Mouse (Mus musculus): ENCODE results near the gene Ftsj3. TPM values are rescaled to one million over a fixed set of nuclear protein-coding genes. Genes with fewer than 3 reads are reported as not detected.

Ftsj3 gene
- polyA plus RNA-seq, 1 experiment, result 14.4 TPM

DNA sequence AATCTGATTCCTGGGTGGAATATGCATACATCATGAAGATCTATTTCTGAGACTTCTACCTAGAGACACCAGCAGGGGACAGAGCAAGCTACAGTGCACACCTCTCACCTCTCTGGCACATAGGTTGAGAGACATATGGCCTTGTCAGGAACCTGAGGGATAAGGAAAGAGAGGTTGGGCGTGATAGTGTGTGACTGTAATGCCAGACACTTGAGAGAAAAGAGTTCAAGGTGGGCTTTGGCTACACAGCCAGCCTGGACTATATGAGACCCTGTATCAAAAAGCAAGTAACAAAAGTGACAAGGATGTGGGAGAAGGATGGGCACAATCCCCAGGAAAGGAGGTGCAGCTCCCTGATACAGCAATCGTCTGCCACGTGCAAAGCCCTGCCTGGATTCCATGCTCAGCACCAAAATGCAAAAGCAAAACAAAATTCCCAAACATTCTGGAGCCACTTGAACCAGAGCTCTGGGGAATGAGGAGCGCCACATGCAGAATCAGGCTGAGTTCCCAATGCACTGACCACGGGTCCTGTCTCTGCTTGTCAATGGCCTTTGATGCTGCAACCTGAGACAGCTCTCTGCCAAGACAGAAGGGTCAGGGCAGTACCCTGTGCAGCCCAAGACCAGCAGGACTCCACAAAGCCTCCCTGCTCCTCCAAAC is 15.4 kb upstream of the Ftsj3 start:
- Histone ChIP-seq H3K27ac (ENCODE audit: insufficient read depth, low read length) (no peak overlapping the region), H3K4me3 (ENCODE audit: extremely low read depth, insufficient read depth, insufficient read length) (peak overlapping the region; percentile 66; the same call in 1 of the 2 replicates), H3K27me3 (ENCODE audit: control insufficient read depth, insufficient read depth, low read length) (no peaks in the 10 kb centered on the region), H3K4me1 (ENCODE audit: control insufficient read depth, insufficient read depth, insufficient read length) (peaks cover 20% of the 10 kb centered on the region; the same call in 1 of the 2 replicates), H3K36me3 (ENCODE audit: control insufficient read depth, insufficient read depth, low read length) (peaks cover 11% of the 10 kb centered on the region)
- WGBS, result 34% methylated on average over 5 of the region's 5 CpGs
- no peak for TF ChIP-seq POLR2A (IDR thresholded peaks at IDR 0.05; ENCODE audit: low read depth, low read length)
- TF ChIP-seq CTCF (IDR thresholded peaks at IDR 0.05; ENCODE audit: extremely low read depth, insufficient read depth, insufficient read length, insufficient replicate concordance), result no peak
- DNase-seq (ENCODE audit: low read depth in 1 of 2, low spot score in 2 of 2), result no peak

DNA sequence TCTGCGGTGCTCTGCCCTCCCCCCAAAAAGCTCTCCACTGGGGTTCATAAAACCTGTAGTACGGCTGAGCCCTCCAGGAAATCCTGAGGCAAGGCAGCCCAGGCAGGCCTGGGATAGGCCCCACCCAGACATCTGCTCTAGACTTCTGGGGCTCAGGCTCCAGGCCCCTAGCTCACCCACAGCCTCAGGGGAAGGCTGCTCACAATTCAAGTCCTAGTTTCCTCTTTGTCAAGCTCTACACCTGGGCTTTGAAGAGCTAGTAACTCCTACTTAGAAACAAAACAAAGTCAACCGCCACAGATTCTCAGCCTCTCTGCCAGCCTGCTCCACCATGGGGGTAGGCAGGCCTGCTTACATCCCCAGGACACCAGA is 13.2 kb upstream of the Ftsj3 start:
- H3K27ac ChIP-seq (ENCODE audit: insufficient read depth, low read length), result 0 out of 2 replicates have a peak overlapping the region, but pooled peaks have one; percentile 37

DNA sequence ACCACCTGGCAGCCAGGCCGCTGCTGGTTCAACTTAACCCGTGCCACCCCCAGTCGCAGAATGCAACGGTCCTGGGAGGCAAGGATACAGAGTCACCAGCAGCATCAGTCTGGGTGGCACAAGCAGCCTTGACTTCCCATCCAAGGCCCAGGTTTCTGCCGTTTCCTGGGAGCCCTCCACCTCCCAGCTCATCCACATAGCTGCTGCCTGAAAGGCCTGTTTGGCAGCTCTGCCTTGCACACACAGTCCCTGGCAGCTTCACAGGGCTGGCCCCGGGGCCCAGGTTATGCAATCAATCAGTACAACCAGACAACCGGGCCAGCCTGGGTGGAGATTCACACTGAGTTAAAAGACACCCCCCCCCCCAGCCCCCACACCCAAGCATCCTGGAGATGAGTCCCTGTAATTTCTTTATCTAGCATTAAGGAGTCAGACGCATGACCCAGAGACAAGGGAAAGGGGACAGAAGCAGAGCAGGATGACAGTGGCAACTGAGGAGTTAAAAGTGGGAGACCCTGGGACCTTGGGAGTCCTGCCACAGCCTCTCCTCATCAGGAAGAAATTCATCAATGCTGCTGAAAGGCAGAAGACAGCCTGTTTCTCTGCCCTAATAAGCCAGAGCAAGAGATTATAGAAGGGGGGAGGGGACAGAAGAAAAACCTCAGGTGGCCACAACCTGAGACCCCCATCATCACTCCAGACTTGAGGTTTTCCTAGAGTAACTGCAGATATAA is 12.6 kb upstream of the Ftsj3 start:
- 0 out of 2 replicates have a peak overlapping the region, but pooled peaks have one; percentile 37 for H3K27ac ChIP-seq (ENCODE audit: insufficient read depth, low read length)
- 62% methylated on average over 8 of the region's 8 CpGs for WGBS

More for the DNA sequence above, 13.2 kb upstream of the Ftsj3 start:
- H3K36me3 ChIP-seq (ENCODE audit: control insufficient read depth, insufficient read depth, low read length), result peaks cover 32% of the 10 kb centered on the region
- WGBS, result 22% methylated on average over 3 of the region's 3 CpGs
- TF ChIP-seq POLR2A (IDR thresholded peaks at IDR 0.05; ENCODE audit: low read depth, low read length) (no peak), CTCF (IDR thresholded peaks at IDR 0.05; ENCODE audit: extremely low read depth, insufficient read depth, insufficient read length, insufficient replicate concordance) (no peak)
- peaks cover 19% of the 10 kb centered on the region; the same call in 1 of the 2 replicates for H3K4me1 ChIP-seq (ENCODE audit: control insufficient read depth, insufficient read depth, insufficient read length)
- H3K27me3 ChIP-seq (ENCODE audit: control insufficient read depth, insufficient read depth, low read length), result no peaks in the 10 kb centered on the region
- no peak overlapping the region for H3K4me3 ChIP-seq (ENCODE audit: extremely low read depth, insufficient read depth, insufficient read length)
- no peak for DNase-seq (ENCODE audit: low read depth in 1 of 2, low spot score in 2 of 2)

DNA sequence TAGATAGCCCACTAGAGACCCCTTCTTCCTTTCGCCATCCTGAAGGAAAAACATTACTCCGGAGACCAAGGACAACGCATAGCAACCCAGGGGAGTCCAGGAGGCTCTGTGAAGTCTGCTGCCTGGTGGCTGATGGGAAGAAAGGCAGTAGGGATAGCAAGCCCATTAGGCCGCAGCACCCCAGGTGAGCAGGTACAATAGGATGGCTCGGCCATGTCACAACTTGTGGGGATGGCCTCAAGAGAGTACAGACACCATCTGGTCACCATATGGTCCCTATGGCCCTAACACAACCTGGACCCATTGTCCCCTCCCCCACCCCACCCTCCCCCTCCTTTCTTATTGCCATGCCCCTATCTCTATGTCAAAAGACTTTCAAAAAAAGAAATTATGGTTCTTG is 12.0 kb upstream of the Ftsj3 start:
- no peak for DNase-seq (ENCODE audit: low read depth in 1 of 2, low spot score in 2 of 2)
- WGBS, result 92% methylated on average over 5 of the region's 5 CpGs
- no peak overlapping the region for H3K27ac ChIP-seq (ENCODE audit: insufficient read depth, low read length)
- peaks cover 17% of the 10 kb centered on the region; the same call in 1 of the 2 replicates for H3K4me1 ChIP-seq (ENCODE audit: control insufficient read depth, insufficient read depth, insufficient read length)
- no peak overlapping the region for H3K4me3 ChIP-seq (ENCODE audit: extremely low read depth, insufficient read depth, insufficient read length)
- TF ChIP-seq POLR2A (IDR thresholded peaks at IDR 0.05; ENCODE audit: low read depth, low read length) (no peak), CTCF (IDR thresholded peaks at IDR 0.05; ENCODE audit: extremely low read depth, insufficient read depth, insufficient read length, insufficient replicate concordance) (no peak)
- peaks cover 43% of the 10 kb centered on the region for H3K36me3 ChIP-seq (ENCODE audit: control insufficient read depth, insufficient read depth, low read length)
- no peaks in the 10 kb centered on the region for H3K27me3 ChIP-seq (ENCODE audit: control insufficient read depth, insufficient read depth, low read length)

More for the DNA sequence above, 12.6 kb upstream of the Ftsj3 start:
- H3K36me3 ChIP-seq (ENCODE audit: control insufficient read depth, insufficient read depth, low read length), result peaks cover 37% of the 10 kb centered on the region
- H3K4me1 ChIP-seq (ENCODE audit: control insufficient read depth, insufficient read depth, insufficient read length), result peaks cover 19% of the 10 kb centered on the region; the same call in 1 of the 2 replicates
- H3K4me3 ChIP-seq (ENCODE audit: extremely low read depth, insufficient read depth, insufficient read length), result no peak overlapping the region
- DNase-seq (ENCODE audit: low read depth in 1 of 2, low spot score in 2 of 2), result no peak
- TF ChIP-seq CTCF (IDR thresholded peaks at IDR 0.05; ENCODE audit: extremely low read depth, insufficient read depth, insufficient read length, insufficient replicate concordance) (no peak), POLR2A (IDR thresholded peaks at IDR 0.05; ENCODE audit: low read depth, low read length) (no peak)
- H3K27me3 ChIP-seq (ENCODE audit: control insufficient read depth, insufficient read depth, low read length), result no peaks in the 10 kb centered on the region

DNA sequence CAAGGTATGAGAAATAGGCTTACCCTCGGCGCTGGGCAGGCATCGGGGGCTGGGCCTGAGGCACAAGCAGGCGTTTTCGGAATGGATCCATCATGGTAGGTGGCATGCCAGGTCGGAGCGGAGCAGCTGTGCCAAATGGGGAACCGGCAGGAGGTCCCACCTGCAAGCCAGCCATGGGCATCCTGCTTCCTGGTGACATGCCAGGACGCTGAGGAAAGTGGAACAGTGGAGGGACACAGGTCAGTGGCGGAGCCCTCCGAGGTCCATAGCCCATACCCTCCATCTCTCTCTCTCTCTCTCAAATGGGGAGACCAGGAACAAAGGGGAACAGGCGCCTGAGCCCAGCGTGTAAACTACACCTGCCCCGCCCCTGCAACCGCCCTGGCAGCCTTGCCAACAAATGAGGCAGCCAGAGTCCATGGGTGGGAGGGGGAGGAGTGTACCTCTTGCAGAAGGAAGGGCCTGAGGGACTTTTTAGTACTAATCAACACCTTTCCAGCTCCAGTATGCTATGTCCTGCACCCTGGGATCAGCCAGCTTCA is 11.5 kb upstream of the Ftsj3 start:
- H3K27ac ChIP-seq (ENCODE audit: insufficient read depth, low read length), result no peak overlapping the region
- H3K36me3 ChIP-seq (ENCODE audit: control insufficient read depth, insufficient read depth, low read length), result peaks cover 48% of the 10 kb centered on the region
- DNase-seq (ENCODE audit: low read depth in 1 of 2, low spot score in 2 of 2), result no peak
- H3K4me3 ChIP-seq (ENCODE audit: extremely low read depth, insufficient read depth, insufficient read length), result no peak overlapping the region
- 80% methylated on average over 15 of the region's 15 CpGs for WGBS
- no peaks in the 10 kb centered on the region for H3K27me3 ChIP-seq (ENCODE audit: control insufficient read depth, insufficient read depth, low read length)
- H3K4me1 ChIP-seq (ENCODE audit: control insufficient read depth, insufficient read depth, insufficient read length), result peaks cover 17% of the 10 kb centered on the region; the same call in 1 of the 2 replicates
- no peak for TF ChIP-seq POLR2A (IDR thresholded peaks at IDR 0.05; ENCODE audit: low read depth, low read length)
- TF ChIP-seq CTCF (IDR thresholded peaks at IDR 0.05; ENCODE audit: extremely low read depth, insufficient read depth, insufficient read length, insufficient replicate concordance), result no peak

DNA sequence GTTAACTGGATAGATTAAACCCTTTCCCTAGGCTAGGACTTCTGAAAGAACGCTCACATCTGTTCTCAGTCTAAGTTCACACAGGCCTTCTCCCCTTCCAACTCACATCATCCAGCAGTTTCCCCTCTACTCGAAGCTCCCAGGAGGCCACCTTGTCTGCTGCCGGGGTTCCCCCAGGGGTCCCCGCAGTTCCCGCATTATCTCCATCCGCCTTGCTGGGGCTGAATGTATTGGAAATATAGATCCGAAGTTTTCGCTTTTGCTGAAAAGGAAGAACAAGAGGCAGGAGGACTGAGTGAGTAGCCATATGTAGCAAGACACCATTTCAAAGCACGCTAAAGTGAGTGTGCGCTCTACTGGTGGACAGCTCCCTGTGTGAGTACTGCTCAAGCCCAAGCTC is 10.6 kb upstream of the Ftsj3 start:
- no peak overlapping the region for H3K27ac ChIP-seq (ENCODE audit: insufficient read depth, low read length)
- peaks cover 15% of the 10 kb centered on the region; the same call in 1 of the 2 replicates for H3K4me1 ChIP-seq (ENCODE audit: control insufficient read depth, insufficient read depth, insufficient read length)
- H3K36me3 ChIP-seq (ENCODE audit: control insufficient read depth, insufficient read depth, low read length), result peaks cover 58% of the 10 kb centered on the region
- no peak for DNase-seq (ENCODE audit: low read depth in 1 of 2, low spot score in 2 of 2)
- WGBS, result 93% methylated on average over 10 of the region's 10 CpGs
- TF ChIP-seq POLR2A (IDR thresholded peaks at IDR 0.05; ENCODE audit: low read depth, low read length) (no peak), CTCF (IDR thresholded peaks at IDR 0.05; ENCODE audit: extremely low read depth, insufficient read depth, insufficient read length, insufficient replicate concordance) (no peak)
- no peak overlapping the region for H3K4me3 ChIP-seq (ENCODE audit: extremely low read depth, insufficient read depth, insufficient read length)
- no peaks in the 10 kb centered on the region for H3K27me3 ChIP-seq (ENCODE audit: control insufficient read depth, insufficient read depth, low read length)
